Mouse (Mus musculus) limb, embryonic 13.5 days (tissue): Measurements from ENCODE around the gene Gm10570. TPM values are rescaled to one million over a fixed set of nuclear protein-coding genes. Genes with fewer than 3 reads are reported as not detected.
A peak's percentile ranks its signal among the peaks of the same experiment; 100 is the strongest.

Source experiments
- ATAC-seq: fragments of 200-750 bp; cut with Nextera tagmentation; 2 replicates; pipeline ENCODE4 v1.8.0; 2017; ENCODE audit warnings: low read depth, moderate number of reproducible peaks, moderate TSS enrichment; ENCODE audit not compliant: low FRiP score
- H3K27ac ChIP-seq: fragments of 300-500 bp; sonication (generic); 2 replicates; pipeline ENCODE4 v1.5.1; 2015; ENCODE audit warnings: inconsistent platforms, mild to moderate bottlenecking, moderate library complexity
- H3K27me3 ChIP-seq: fragments of 300-500 bp; sonication (generic); 2 replicates; pipeline ENCODE4 v1.6.1; 2015; ENCODE audit warnings: mild to moderate bottlenecking, inconsistent platforms
- H3K36me3 ChIP-seq: fragments of 300-500 bp; sonication (generic); 2 replicates; pipeline ENCODE4 v1.6.1; 2015; ENCODE audit warnings: inconsistent platforms, mild to moderate bottlenecking, moderate library complexity
- H3K4me1 ChIP-seq: fragments of 300-500 bp; sonication (generic); 2 replicates; pipeline ENCODE4 v1.6.1; 2015; ENCODE audit warnings: inconsistent platforms
- H3K4me2 ChIP-seq: fragments of 300-500 bp; sonication (generic); replicated peaks from 2 replicates; pipeline ENCODE4 v1.6.1; 2015; ENCODE audit warnings: inconsistent platforms, mild to moderate bottlenecking, moderate library complexity
- H3K4me3 ChIP-seq: fragments of 300-500 bp; sonication (generic); 2 replicates; pipeline ENCODE4 v1.5.1; 2015; ENCODE audit warnings: moderate library complexity, mild to moderate bottlenecking, inconsistent platforms
- H3K9ac ChIP-seq: fragments of 300-500 bp; sonication (generic); 2 replicates; pipeline ENCODE4 v1.6.1; 2015; ENCODE audit warnings: mild to moderate bottlenecking, inconsistent platforms
- H3K9me3 ChIP-seq: fragments of 300-500 bp; sonication (generic); 2 replicates; pipeline ENCODE4 v1.6.1; 2016; ENCODE audit warnings: inconsistent platforms
- WGBS: fragments of 180-500 bp; shearing (Covaris S2); methylation state at CpG from one replicate; pipeline ENCODE4 v1.1.7; 2015; 5-methylcytosine and 5-hydroxymethylcytosine counted together
- polyA plus RNA-seq: library from polyadenylated mRNA; unstranded; fragments of >200 nt; fragmentation: Nextera tagmentation; extraction: Ambion mirVana; gene quantifications from 2 replicates; pipeline ENCODE4 v1.2.1, GENCODE M21; 2015

Gene Gm10570
- not detected in 2 replicates for polyA plus RNA-seq

GRCm38 (mm10) chr4:130308231-130309081 lies at the start of gene Gm10570, which contains the start of gene Fabp3:
Gene Gm10570 (minus strand): TSS chr4:130308674.
Gene Fabp3 (plus strand): TSS chr4:130308595.
- peak; percentile 33; the same call in 1 of the 2 replicates for ATAC-seq
- under 1% methylated on average over 52 of the region's 52 CpGs for WGBS
- Histone ChIP-seq H3K9ac (peak within 1 kb of the TSS; percentile 61), H3K4me1 (peaks cover 16% of the 10 kb centered on the region), H3K27ac (no peak within 1 kb of the TSS), H3K4me2 (peak within 1 kb of the TSS; percentile 97), H3K9me3 (no peaks in the 10 kb centered on the region), H3K27me3 (peaks cover 76% of the 10 kb centered on the region), H3K36me3 (peaks cover 11% of the 10 kb centered on the region), H3K4me3 (peak within 1 kb of the TSS; percentile 57)

GRCm38 (mm10) chr4:130357946-130358345 lies 49.5 kb upstream of the Gm10570 start:
- ATAC-seq: no peak
- Histone ChIP-seq H3K4me2 (no peak overlapping the region), H3K9ac (no peak overlapping the region), H3K4me3 (no peak overlapping the region), H3K36me3 (peaks cover 42% of the 10 kb centered on the region), H3K9me3 (no peaks in the 10 kb centered on the region), H3K27me3 (no peaks in the 10 kb centered on the region), H3K4me1 (peaks cover 19% of the 10 kb centered on the region), H3K27ac (no peak overlapping the region)

GRCm38 (mm10) chr4:130352588-130352987 lies 44.1 kb upstream of the Gm10570 start:
- H3K4me2 ChIP-seq: no peak overlapping the region
- peaks cover 84% of the 10 kb centered on the region for H3K36me3 ChIP-seq
- H3K9ac ChIP-seq: no peak overlapping the region
- no peaks in the 10 kb centered on the region for H3K9me3 ChIP-seq
- WGBS: 87% methylated on average over 7 of the region's 7 CpGs
- H3K27ac ChIP-seq: no peak overlapping the region
- H3K27me3 ChIP-seq: no peaks in the 10 kb centered on the region
- no peak for ATAC-seq
- H3K4me1 ChIP-seq: no peaks in the 10 kb centered on the region
- H3K4me3 ChIP-seq: no peak overlapping the region

- Histone ChIP-seq H3K27me3 (no peaks in the 10 kb centered on the region), H3K36me3 (peaks cover 78% of the 10 kb centered on the region), H3K27ac (no peak overlapping the region), H3K9ac (no peak overlapping the region), H3K9me3 (no peaks in the 10 kb centered on the region), H3K4me1 (no peaks in the 10 kb centered on the region), H3K4me2 (no peak overlapping the region), H3K4me3 (no peak overlapping the region)
- WGBS: 88% methylated on average over 16 of the region's 16 CpGs
- ATAC-seq: no peak
These were observed 42.4 kb upstream of the Gm10570 start for GRCm38 (mm10) chr4:130350690-130351422.

- WGBS: 90% methylated on average over 6 of the region's 6 CpGs
- Histone ChIP-seq H3K4me3 (no peak overlapping the region), H3K9me3 (no peaks in the 10 kb centered on the region), H3K4me1 (no peaks in the 10 kb centered on the region), H3K4me2 (no peak overlapping the region), H3K9ac (no peak overlapping the region), H3K27me3 (no peaks in the 10 kb centered on the region), H3K36me3 (peaks cover 84% of the 10 kb centered on the region), H3K27ac (no peak overlapping the region)
- ATAC-seq: no peak
These were observed 41.2 kb upstream of the Gm10570 start for GRCm38 (mm10) chr4:130349666-130350065.

GRCm38 (mm10) chr4:130341691-130342090 lies 33.2 kb upstream of the Gm10570 start:
- Histone ChIP-seq H3K4me1 (no peaks in the 10 kb centered on the region), H3K9ac (no peak overlapping the region), H3K27ac (no peak overlapping the region), H3K4me3 (no peak overlapping the region), H3K27me3 (no peaks in the 10 kb centered on the region), H3K9me3 (no peaks in the 10 kb centered on the region), H3K36me3 (peaks cover 57% of the 10 kb centered on the region), H3K4me2 (no peak overlapping the region)
- WGBS: 28% methylated on average over 4 of the region's 4 CpGs
- no peak for ATAC-seq

- 87% methylated on average over 5 of the region's 5 CpGs for WGBS
- Histone ChIP-seq H3K4me1 (no peaks in the 10 kb centered on the region), H3K4me2 (no peak overlapping the region), H3K27ac (no peak overlapping the region), H3K4me3 (no peak overlapping the region), H3K36me3 (peaks cover 68% of the 10 kb centered on the region), H3K9me3 (no peaks in the 10 kb centered on the region), H3K27me3 (no peaks in the 10 kb centered on the region), H3K9ac (no peak overlapping the region)
- no peak for ATAC-seq
These were observed 27.4 kb upstream of the Gm10570 start for GRCm38 (mm10) chr4:130335867-130336266.

GRCm38 (mm10) chr4:130327366-130327765 lies 18.9 kb upstream of the Gm10570 start:
- H3K9me3 ChIP-seq: no peaks in the 10 kb centered on the region
- peaks cover 84% of the 10 kb centered on the region for H3K36me3 ChIP-seq
- no peaks in the 10 kb centered on the region for H3K4me1 ChIP-seq
- no peak overlapping the region for H3K4me3 ChIP-seq
- no peak overlapping the region for H3K4me2 ChIP-seq
- H3K9ac ChIP-seq: no peak overlapping the region
- ATAC-seq: no peak
- H3K27me3 ChIP-seq: no peaks in the 10 kb centered on the region
- H3K27ac ChIP-seq: no peak overlapping the region
- WGBS: 87% methylated on average over 9 of the region's 9 CpGs

- Histone ChIP-seq H3K27ac (no peak overlapping the region), H3K36me3 (peaks cover 89% of the 10 kb centered on the region), H3K9ac (no peak overlapping the region), H3K9me3 (no peaks in the 10 kb centered on the region), H3K4me2 (no peak overlapping the region), H3K4me3 (no peak overlapping the region), H3K27me3 (no peaks in the 10 kb centered on the region), H3K4me1 (no peaks in the 10 kb centered on the region)
- WGBS: 91% methylated on average over 2 of the region's 2 CpGs
- no peak for ATAC-seq
These were observed 17.0 kb upstream of the Gm10570 start for GRCm38 (mm10) chr4:130325446-130325845.

- Histone ChIP-seq H3K36me3 (peaks cover 97% of the 10 kb centered on the region), H3K4me2 (no peak overlapping the region), H3K4me3 (no peak overlapping the region), H3K4me1 (no peaks in the 10 kb centered on the region), H3K27ac (no peak overlapping the region), H3K27me3 (no peaks in the 10 kb centered on the region), H3K9ac (no peak overlapping the region), H3K9me3 (no peaks in the 10 kb centered on the region)
- WGBS: 79% methylated on average over 5 of the region's 5 CpGs
- no peak for ATAC-seq
These were observed 15.1 kb upstream of the Gm10570 start for GRCm38 (mm10) chr4:130323607-130324006.

GRCm38 (mm10) chr4:130323165-130323564 lies 14.7 kb upstream of the Gm10570 start:
- no peak overlapping the region for H3K27ac ChIP-seq
- no peak overlapping the region for H3K9ac ChIP-seq
- H3K9me3 ChIP-seq: no peaks in the 10 kb centered on the region
- WGBS: 79% methylated on average over 1 of the region's 1 CpGs
- H3K4me3 ChIP-seq: no peak overlapping the region
- no peaks in the 10 kb centered on the region for H3K4me1 ChIP-seq
- no peak for ATAC-seq
- H3K27me3 ChIP-seq: no peaks in the 10 kb centered on the region
- H3K36me3 ChIP-seq: peaks cover 97% of the 10 kb centered on the region
- no peak overlapping the region for H3K4me2 ChIP-seq

GRCm38 (mm10) chr4:130322567-130322966 lies 14.1 kb upstream of the Gm10570 start:
- no peak overlapping the region for H3K4me3 ChIP-seq
- no peak overlapping the region for H3K4me2 ChIP-seq
- peaks cover 96% of the 10 kb centered on the region for H3K36me3 ChIP-seq
- H3K9ac ChIP-seq: no peak overlapping the region
- no peaks in the 10 kb centered on the region for H3K27me3 ChIP-seq
- no peak overlapping the region for H3K27ac ChIP-seq
- 89% methylated on average over 7 of the region's 7 CpGs for WGBS
- no peaks in the 10 kb centered on the region for H3K4me1 ChIP-seq
- H3K9me3 ChIP-seq: no peaks in the 10 kb centered on the region
- ATAC-seq: no peak
